Mouse (Mus musculus) small intestine, adult 2 months (tissue): ENCODE measurements around the gene Crnn. TPM values are rescaled to one million over a fixed set of nuclear protein-coding genes. Genes with fewer than 3 reads are reported as not detected.

Experiments
- H3K27ac ChIP-seq: fragments of 200-500 bp; 2 replicates; pipeline ENCODE4 v1.5.1; 2012; ENCODE audit warnings: low read depth, low read length, control low read depth, inconsistent platforms; ENCODE audit not compliant: insufficient read depth
- H3K27me3 ChIP-seq: fragments of 200-500 bp; 2 replicates; pipeline ENCODE4 v1.6.1; 2012; ENCODE audit warnings: mild to moderate bottlenecking, moderate library complexity, low read length, inconsistent platforms; ENCODE audit not compliant: control insufficient read depth, insufficient read depth
- H3K36me3 ChIP-seq: fragments of 200-500 bp; 2 replicates; pipeline ENCODE4 v1.6.1; 2012; ENCODE audit warnings: mild to moderate bottlenecking, low read length, control low read depth, inconsistent platforms; ENCODE audit not compliant: control insufficient read depth, insufficient read depth
- H3K4me1 ChIP-seq: fragments of 200-500 bp; 2 replicates; pipeline ENCODE4 v1.6.1; 2012; ENCODE audit warnings: low read length, inconsistent platforms, mixed read lengths; ENCODE audit not compliant: control insufficient read depth, insufficient read depth, insufficient read length
- H3K4me3 ChIP-seq: fragments of 200-500 bp; 2 replicates; pipeline ENCODE4 v1.5.1; 2012; ENCODE audit warnings: low read depth, mild to moderate bottlenecking, control low read depth, inconsistent platforms, low read length, moderate library complexity
- CTCF ChIP-seq: fragments of 200-500 bp; IDR thresholded peaks from 2 replicates; pipeline ENCODE4 v1.5.1; 2012; ENCODE audit warnings: low read depth, mild to moderate bottlenecking, control low read depth, inconsistent platforms, low read length, moderate library complexity, mixed read lengths; ENCODE audit not compliant: insufficient replicate concordance, insufficient read length; ENCODE audit errors: extremely low read depth
- POLR2A ChIP-seq: fragments of 200-500 bp; IDR thresholded peaks from 2 replicates; pipeline ENCODE4 v1.6.1; 2012; ENCODE audit warnings: low read depth, mild to moderate bottlenecking, control low read depth, inconsistent platforms, low read length, moderate library complexity
- WGBS: fragments of 180-500 bp; shearing (Covaris S2); methylation state at CpG from one replicate; pipeline ENCODE4 v1.1.7; 2018; 5-methylcytosine and 5-hydroxymethylcytosine counted together
- polyA plus RNA-seq: library from polyadenylated mRNA; depleted of rRNA; stranded (reverse); fragments of >200 nt; gene quantifications from 2 replicates; pipeline ENCODE4 v1.2.3, GENCODE M21; 2012; rRNA removed

The Crnn gene
- not detected in 2 replicates for polyA plus RNA-seq

GRCm38 (mm10) chr3:93144510-93145051 is at the start of gene Crnn:
Crnn (plus strand) TSS chr3:93144787.
- no peaks in the 10 kb centered on the region for H3K27me3 ChIP-seq
- H3K4me1 ChIP-seq, result no peaks in the 10 kb centered on the region
- H3K4me3 ChIP-seq, result no peak within 1 kb of the TSS
- H3K27ac ChIP-seq, result no peak within 1 kb of the TSS
- H3K36me3 ChIP-seq, result no peaks in the 10 kb centered on the region
- 71% methylated on average over 1 of the region's 1 CpGs for WGBS
- TF ChIP-seq POLR2A (no peak), CTCF (no peak)

- H3K27me3 ChIP-seq, result no peaks in the 10 kb centered on the region
- H3K36me3 ChIP-seq, result no peaks in the 10 kb centered on the region
- no peak overlapping the region for H3K4me3 ChIP-seq
- TF ChIP-seq POLR2A, result no peak
- TF ChIP-seq CTCF, result no peak
- 78% methylated on average over 2 of the region's 2 CpGs for WGBS
- H3K4me1 ChIP-seq, result no peaks in the 10 kb centered on the region
- no peak overlapping the region for H3K27ac ChIP-seq
Observed at GRCm38 (mm10) chr3:93096447-93096846, 48.1 kb upstream of the Crnn start.

- 42% methylated on average over 5 of the region's 5 CpGs for WGBS
- Histone ChIP-seq H3K36me3 (no peaks in the 10 kb centered on the region), H3K27ac (no peak overlapping the region), H3K4me1 (no peaks in the 10 kb centered on the region), H3K4me3 (no peak overlapping the region), H3K27me3 (no peaks in the 10 kb centered on the region)
- TF ChIP-seq CTCF (peak; percentile 29; the same call in 1 of the 2 replicates), POLR2A (no peak)
Observed at GRCm38 (mm10) chr3:93111668-93112067, 32.9 kb upstream of the Crnn start.

- Histone ChIP-seq H3K4me3 (no peak overlapping the region), H3K4me1 (no peaks in the 10 kb centered on the region), H3K36me3 (no peaks in the 10 kb centered on the region), H3K27ac (no peak overlapping the region), H3K27me3 (no peaks in the 10 kb centered on the region)
- 11% methylated on average over 2 of the region's 2 CpGs for WGBS
- TF ChIP-seq CTCF (peak; percentile 5; the same call in 1 of the 2 replicates), POLR2A (no peak)
Observed at GRCm38 (mm10) chr3:93114481-93114880, 30.1 kb upstream of the Crnn start.

GRCm38 (mm10) chr3:93119101-93119500 is 25.5 kb upstream of the Crnn start:
- no peaks in the 10 kb centered on the region for H3K4me1 ChIP-seq
- 58% methylated on average over 4 of the region's 4 CpGs for WGBS
- no peaks in the 10 kb centered on the region for H3K36me3 ChIP-seq
- no peak overlapping the region for H3K27ac ChIP-seq
- TF ChIP-seq POLR2A (no peak), CTCF (no peak)
- no peak overlapping the region for H3K4me3 ChIP-seq
- no peaks in the 10 kb centered on the region for H3K27me3 ChIP-seq

GRCm38 (mm10) chr3:93128052-93128451 is 16.5 kb upstream of the Crnn start:
- TF ChIP-seq POLR2A (no peak), CTCF (no peak)
- Histone ChIP-seq H3K36me3 (no peaks in the 10 kb centered on the region), H3K27ac (no peak overlapping the region), H3K4me1 (no peaks in the 10 kb centered on the region), H3K4me3 (no peak overlapping the region), H3K27me3 (no peaks in the 10 kb centered on the region)
- 26% methylated on average over 4 of the region's 4 CpGs for WGBS

GRCm38 (mm10) chr3:93129076-93129475 is 15.5 kb upstream of the Crnn start:
- H3K27ac ChIP-seq, result no peak overlapping the region
- WGBS, result 52% methylated on average over 5 of the region's 5 CpGs
- H3K36me3 ChIP-seq, result no peaks in the 10 kb centered on the region

GRCm38 (mm10) chr3:93130460-93130859 is 14.1 kb upstream of the Crnn start:
- 8% methylated on average over 3 of the region's 3 CpGs for WGBS
- peak; percentile 66; the same call in 1 of the 2 replicates for TF ChIP-seq CTCF
- no peak for TF ChIP-seq POLR2A
- Histone ChIP-seq H3K27me3 (no peaks in the 10 kb centered on the region), H3K36me3 (no peaks in the 10 kb centered on the region), H3K27ac (no peak overlapping the region), H3K4me1 (no peaks in the 10 kb centered on the region), H3K4me3 (no peak overlapping the region)

More at GRCm38 (mm10) chr3:93129076-93129475, 15.5 kb upstream of the Crnn start:
- Histone ChIP-seq H3K4me1 (no peaks in the 10 kb centered on the region), H3K4me3 (no peak overlapping the region), H3K27me3 (no peaks in the 10 kb centered on the region)
- TF ChIP-seq CTCF (no peak), POLR2A (no peak)
